Mouse (Mus musculus): Measurements from ENCODE around the gene Ltbp1. TPM values are rescaled to one million over a fixed set of nuclear protein-coding genes. Genes with fewer than 3 reads are reported as not detected.

The Ltbp1 gene
- polyA plus RNA-seq (2016; fragmentation: Nextera tagmentation; extraction: Ambion mirVana) = 4.8 and 5.0 TPM in 2 replicates

GRCm38 (mm10) chr17:75005281-75005684 is at the start of gene Ltbp1:
Gene Ltbp1 (plus strand): TSS chr17:75005568.
- Histone ChIP-seq H3K27ac (peak within 1 kb of the TSS; percentile 91), H3K36me3 (no peaks in the 10 kb centered on the region), H3K4me3 (peak within 1 kb of the TSS; percentile 92), H3K9me3 (no peaks in the 10 kb centered on the region), H3K4me1 (replicated peaks) (peaks cover 15% of the 10 kb centered on the region), H3K27me3 (ENCODE audit: insufficient read depth, poor library complexity, severe bottlenecking) (peaks cover 25% of the 10 kb centered on the region)
- peak; percentile 77 for DNase-seq (ENCODE audit: low spot score)
- under 1% methylated on average over 27 of the region's 27 CpGs for WGBS

GRCm38 (mm10) chr17:74959481-74960245 is 45.7 kb upstream of the Ltbp1 start:
- H3K4me3 ChIP-seq = no peak overlapping the region
- H3K27me3 ChIP-seq (ENCODE audit: insufficient read depth, poor library complexity, severe bottlenecking) = no peaks in the 10 kb centered on the region

GRCm38 (mm10) chr17:74963222-74963621 is 42.1 kb upstream of the Ltbp1 start:
- Histone ChIP-seq H3K27me3 (ENCODE audit: insufficient read depth, poor library complexity, severe bottlenecking) (no peaks in the 10 kb centered on the region), H3K27ac (no peak overlapping the region), H3K36me3 (no peaks in the 10 kb centered on the region), H3K9me3 (no peaks in the 10 kb centered on the region), H3K4me3 (no peak overlapping the region), H3K4me1 (replicated peaks) (peaks cover 28% of the 10 kb centered on the region)
- DNase-seq (ENCODE audit: low spot score) = no peak
- WGBS = 96% methylated on average over 8 of the region's 8 CpGs

More at GRCm38 (mm10) chr17:74959481-74960245, 45.7 kb upstream of the Ltbp1 start:
- 36% methylated on average over 6 of the region's 6 CpGs for WGBS
- no peak for DNase-seq (ENCODE audit: low spot score)
- H3K4me1 ChIP-seq (replicated peaks) = peaks cover 5% of the 10 kb centered on the region
- H3K9me3 ChIP-seq = no peaks in the 10 kb centered on the region
- H3K36me3 ChIP-seq = no peaks in the 10 kb centered on the region
- H3K27ac ChIP-seq = no peak overlapping the region

GRCm38 (mm10) chr17:74963861-74964260 is 41.5 kb upstream of the Ltbp1 start:
- 86% methylated on average over 3 of the region's 3 CpGs for WGBS
- DNase-seq (ENCODE audit: low spot score) = no peak
- Histone ChIP-seq H3K9me3 (no peaks in the 10 kb centered on the region), H3K27me3 (ENCODE audit: insufficient read depth, poor library complexity, severe bottlenecking) (no peaks in the 10 kb centered on the region), H3K27ac (no peak overlapping the region), H3K4me1 (replicated peaks) (peaks cover 35% of the 10 kb centered on the region), H3K36me3 (no peaks in the 10 kb centered on the region), H3K4me3 (no peak overlapping the region)

GRCm38 (mm10) chr17:74967298-74967848 is 38.0 kb upstream of the Ltbp1 start:
- peaks cover 39% of the 10 kb centered on the region for H3K4me1 ChIP-seq (replicated peaks)
- peak; percentile 36 for DNase-seq (ENCODE audit: low spot score)
- WGBS = 13% methylated on average over 7 of the region's 7 CpGs
- peak overlapping the region; percentile 50; the same call in 1 of the 2 replicates for H3K27ac ChIP-seq
- no peak overlapping the region for H3K4me3 ChIP-seq
- H3K27me3 ChIP-seq (ENCODE audit: insufficient read depth, poor library complexity, severe bottlenecking) = no peaks in the 10 kb centered on the region
- H3K9me3 ChIP-seq = no peaks in the 10 kb centered on the region
- no peaks in the 10 kb centered on the region for H3K36me3 ChIP-seq

GRCm38 (mm10) chr17:74968152-74968712 is 37.1 kb upstream of the Ltbp1 start:
- peak overlapping the region; percentile 78 for H3K27ac ChIP-seq
- no peak for DNase-seq (ENCODE audit: low spot score)
- no peaks in the 10 kb centered on the region for H3K36me3 ChIP-seq
- H3K4me3 ChIP-seq = no peak overlapping the region
- no peaks in the 10 kb centered on the region for H3K9me3 ChIP-seq
- H3K27me3 ChIP-seq (ENCODE audit: insufficient read depth, poor library complexity, severe bottlenecking) = no peaks in the 10 kb centered on the region
- 49% methylated on average over 9 of the region's 9 CpGs for WGBS
- peaks cover 39% of the 10 kb centered on the region for H3K4me1 ChIP-seq (replicated peaks)

- WGBS = 71% methylated on average over 16 of the region's 16 CpGs
Measured at GRCm38 (mm10) chr17:74968738-74969271, 36.6 kb upstream of the Ltbp1 start.

GRCm38 (mm10) chr17:74975192-74975591 is 30.2 kb upstream of the Ltbp1 start:
- peaks cover 15% of the 10 kb centered on the region; the same call in 1 of the 2 replicates for H3K4me1 ChIP-seq (replicated peaks)
- no peaks in the 10 kb centered on the region for H3K27me3 ChIP-seq (ENCODE audit: insufficient read depth, poor library complexity, severe bottlenecking)
- H3K4me3 ChIP-seq = no peak overlapping the region
- no peak for DNase-seq (ENCODE audit: low spot score)
- 70% methylated on average over 6 of the region's 6 CpGs for WGBS
- no peaks in the 10 kb centered on the region for H3K9me3 ChIP-seq
- no peaks in the 10 kb centered on the region for H3K36me3 ChIP-seq
- H3K27ac ChIP-seq = no peak overlapping the region

More at GRCm38 (mm10) chr17:74968738-74969271, 36.6 kb upstream of the Ltbp1 start:
- H3K36me3 ChIP-seq = no peaks in the 10 kb centered on the region
- H3K27ac ChIP-seq = peak overlapping the region; percentile 78
- no peak for DNase-seq (ENCODE audit: low spot score)
- H3K4me3 ChIP-seq = no peak overlapping the region
- peaks cover 39% of the 10 kb centered on the region for H3K4me1 ChIP-seq (replicated peaks)
- no peaks in the 10 kb centered on the region for H3K9me3 ChIP-seq
- no peaks in the 10 kb centered on the region for H3K27me3 ChIP-seq (ENCODE audit: insufficient read depth, poor library complexity, severe bottlenecking)

- DNase-seq (ENCODE audit: low spot score) = no peak
- Histone ChIP-seq H3K27ac (no peak overlapping the region), H3K27me3 (ENCODE audit: insufficient read depth, poor library complexity, severe bottlenecking) (no peaks in the 10 kb centered on the region), H3K4me1 (replicated peaks) (peaks cover 15% of the 10 kb centered on the region; the same call in 1 of the 2 replicates), H3K36me3 (no peaks in the 10 kb centered on the region), H3K9me3 (no peaks in the 10 kb centered on the region; the same call in 1 of the 2 replicates), H3K4me3 (no peak overlapping the region)
- 69% methylated on average over 8 of the region's 8 CpGs for WGBS
Measured at GRCm38 (mm10) chr17:74976167-74976985, 29.0 kb upstream of the Ltbp1 start.

- no peaks in the 10 kb centered on the region for H3K36me3 ChIP-seq
- no peaks in the 10 kb centered on the region for H3K27me3 ChIP-seq (ENCODE audit: insufficient read depth, poor library complexity, severe bottlenecking)
- no peak for DNase-seq (ENCODE audit: low spot score)
- H3K4me3 ChIP-seq = no peak overlapping the region
- WGBS = 81% methylated on average over 8 of the region's 8 CpGs
- H3K4me1 ChIP-seq (replicated peaks) = peaks cover 15% of the 10 kb centered on the region; the same call in 1 of the 2 replicates
- no peaks in the 10 kb centered on the region; the same call in 1 of the 2 replicates for H3K9me3 ChIP-seq
- H3K27ac ChIP-seq = no peak overlapping the region
Measured at GRCm38 (mm10) chr17:74979767-74980166, 25.6 kb upstream of the Ltbp1 start.

GRCm38 (mm10) chr17:74981703-74982102 is 23.7 kb upstream of the Ltbp1 start:
- no peaks in the 10 kb centered on the region for H3K36me3 ChIP-seq
- peaks cover 14% of the 10 kb centered on the region for H3K4me1 ChIP-seq (replicated peaks)
- WGBS = 80% methylated on average over 5 of the region's 5 CpGs
- no peak for DNase-seq (ENCODE audit: low spot score)
- no peak overlapping the region for H3K27ac ChIP-seq
- no peak overlapping the region for H3K4me3 ChIP-seq
- no peaks in the 10 kb centered on the region; the same call in 1 of the 2 replicates for H3K9me3 ChIP-seq
- H3K27me3 ChIP-seq (ENCODE audit: insufficient read depth, poor library complexity, severe bottlenecking) = no peaks in the 10 kb centered on the region

- H3K27ac ChIP-seq = no peak overlapping the region
- no peak overlapping the region for H3K4me3 ChIP-seq
- H3K4me1 ChIP-seq (replicated peaks) = peaks cover 12% of the 10 kb centered on the region
- no peaks in the 10 kb centered on the region; the same call in 1 of the 2 replicates for H3K9me3 ChIP-seq
- H3K36me3 ChIP-seq = no peaks in the 10 kb centered on the region
- WGBS = 50% methylated on average over 1 of the region's 1 CpGs
- H3K27me3 ChIP-seq (ENCODE audit: insufficient read depth, poor library complexity, severe bottlenecking) = no peaks in the 10 kb centered on the region
- no peak for DNase-seq (ENCODE audit: low spot score)
Measured at GRCm38 (mm10) chr17:74982880-74983279, 22.5 kb upstream of the Ltbp1 start.
